Mouse (Mus musculus) adrenal gland, adult 18-20 months (tissue): Measurements from ENCODE around the gene Aox2. TPM values are rescaled to one million over a fixed set of nuclear protein-coding genes. Genes with fewer than 3 reads are reported as not detected.

Experiments used
- DNase-seq, 2 experiments: peaks; one replicate each; pipeline ENCODE4 v3.0.0; 2021 to 2022; ENCODE audit warnings: low spot score in 2 of 2
- total RNA-seq, 2 experiments: library from RNA; stranded (reverse); gene quantifications; 1 replicate in 1 of 2; 2 replicates in 1 of 2; pipeline ENCODE4 v1.2.3; 2021

The Aox2 gene
- total RNA-seq, 2 experiments from 2014 or later: 0.40 to 0.42 TPM

- no peak for DNase-seq
These were observed 117.2 kb downstream of the Aox2 start for GRCm38 (mm10) chr1:58395341-58395740.

- DNase-seq: no peak
These were observed 118.1 kb downstream of the Aox2 start for GRCm38 (mm10) chr1:58396179-58396578.

GRCm38 (mm10) chr1:58397731-58398130, 119.6 kb downstream of the Aox2 start:
- no peak for DNase-seq

- DNase-seq: no peak
These were observed 123.3 kb downstream of the Aox2 start for GRCm38 (mm10) chr1:58401396-58401795.

- DNase-seq: no peak
These were observed 125.6 kb downstream of the Aox2 start for GRCm38 (mm10) chr1:58403745-58404144.

- no peak for DNase-seq
These were observed 129.2 kb downstream of the Aox2 start for GRCm38 (mm10) chr1:58407321-58407720.

GRCm38 (mm10) chr1:58408141-58408540, 130.0 kb downstream of the Aox2 start:
- no peak for DNase-seq

- DNase-seq: no peak
These were observed 131.5 kb downstream of the Aox2 start for GRCm38 (mm10) chr1:58409553-58410197.

- no peak for DNase-seq
These were observed 132.1 kb downstream of the Aox2 start for GRCm38 (mm10) chr1:58410198-58410588.

GRCm38 (mm10) chr1:58410776-58411175, 132.7 kb downstream of the Aox2 start:
- DNase-seq: no peak

GRCm38 (mm10) chr1:58415442-58415841, 137.3 kb downstream of the Aox2 start:
- no peak for DNase-seq

GRCm38 (mm10) chr1:58416048-58416447, 137.9 kb downstream of the Aox2 start:
- no peak for DNase-seq

- DNase-seq: no peak
These were observed 141.9 kb downstream of the Aox2 start for GRCm38 (mm10) chr1:58420032-58420431.

- DNase-seq: no peak
These were observed 142.8 kb downstream of the Aox2 start for GRCm38 (mm10) chr1:58420961-58421360.

GRCm38 (mm10) chr1:58422879-58423278, 144.8 kb downstream of the Aox2 start:
- no peak for DNase-seq

- peak; percentile 98 to 99 for DNase-seq
These were observed 145.5 kb downstream of the Aox2 start, which contains the start of gene Clk1 for GRCm38 (mm10) chr1:58423371-58424248. Clk1 (minus strand) TSS chr1:58424066.

GRCm38 (mm10) chr1:58424551-58424950, 146.4 kb downstream of the Aox2 start:
- no peak for DNase-seq

Other genes starting within 250 kb of the Aox2 start
- gene Aox1, start 248.4 kb upstream of the Aox2 start, total RNA-seq: 10 to 100 TPM; 54.0 to 59.3 TPM
- gene Aox3, start 165.2 kb upstream of the Aox2 start, total RNA-seq: 1 to 10 TPM; 6.4 to 7.1 TPM
- not detected for gene Aox4, start 67.9 kb upstream of the Aox2 start, total RNA-seq
- 100 to 1,000 TPM; 155 to 172 TPM for gene Bzw1, start 114.6 kb downstream of the Aox2 start, total RNA-seq
- gene Clk1, start 145.7 kb downstream of the Aox2 start, total RNA-seq: 100 to 1,000 TPM; 134 to 201 TPM
- 10 to 100 TPM; 15.6 to 17.7 TPM for gene Nif3l1, start 166.8 kb downstream of the Aox2 start, total RNA-seq
- gene Ppil3, start 167.2 kb downstream of the Aox2 start, total RNA-seq: 10 to 100 TPM; 27.9 to 29.4 TPM
- 10 to 100 TPM; 21.5 to 23.1 TPM for gene Orc2, start 226.8 kb downstream of the Aox2 start, total RNA-seq